Mouse (Mus musculus) ES-E14 (cell line): ENCODE measurements at regions not wholly inside any gene's neighbourhood (a gene's known extent, or its start where the extent isn't known, plus 50 kb on each side); places are given as distances from the start of the nearest gene placed in this dataset.

Source experiments
- DNase-seq: peaks from one replicate; pipeline ENCODE4 v3.0.0-alpha.2; 2013; ENCODE audit warnings: low read depth, low spot score
- H3K27ac ChIP-seq: 2 replicates; pipeline ENCODE4 v1.5.1; 2012; ENCODE audit warnings: low read depth, mild to moderate bottlenecking, low read length, moderate library complexity, mixed read lengths; ENCODE audit not compliant: poor library complexity, insufficient read depth, severe bottlenecking
- H3K36me3 ChIP-seq: 2 replicates; pipeline ENCODE4 v1.6.1; 2012; ENCODE audit warnings: mild to moderate bottlenecking, low read length, moderate library complexity, mixed read lengths; ENCODE audit not compliant: control insufficient read depth, poor library complexity, insufficient read depth, severe bottlenecking
- H3K4me1 ChIP-seq, 2 experiments: fragments of 150-350 bp in 1 of 2; sonication (generic) in 1 of 2; 2 replicates each; pipeline ENCODE4 v1.6.1; 2012; ENCODE audit warnings: low read length in 2 of 2, mild to moderate bottlenecking in 1 of 2, mixed read lengths in 1 of 2; ENCODE audit not compliant: control insufficient read depth in 2 of 2, insufficient read depth in 2 of 2, poor library complexity in 1 of 2
- H3K4me3 ChIP-seq, 2 experiments: fragments of 150-350 bp in 1 of 2; sonication (generic) in 1 of 2; 2 replicates each; pipeline ENCODE4 v1.5.1; 2012; ENCODE audit warnings: low read length in 2 of 2, low read depth in 1 of 2, mild to moderate bottlenecking in 1 of 2, mixed read lengths in 1 of 2; ENCODE audit not compliant: insufficient read depth in 1 of 2, poor library complexity in 1 of 2, severe bottlenecking in 1 of 2
- H3K9ac ChIP-seq: 2 replicates; pipeline ENCODE4 v1.6.1; 2012; ENCODE audit warnings: low read depth, mild to moderate bottlenecking, low read length, mixed read lengths; ENCODE audit not compliant: poor library complexity, insufficient read depth, severe bottlenecking
- H3K9me3 ChIP-seq: fragments of 150-350 bp; sonication (generic); 2 replicates; pipeline ENCODE4 v1.6.1; 2012; ENCODE audit warnings: low read depth, mild to moderate bottlenecking, low read length; ENCODE audit not compliant: control insufficient read depth, insufficient read depth
- CHD2 ChIP-seq: IDR thresholded peaks from 2 replicates; pipeline ENCODE4 v1.6.1; 2014; ENCODE audit warnings: mild to moderate bottlenecking, low read depth, low read length, inconsistent platforms
- HCFC1 ChIP-seq: IDR thresholded peaks from 2 replicates; pipeline ENCODE4 v1.6.1; 2012; ENCODE audit warnings: low read length, inconsistent platforms, borderline replicate concordance; ENCODE audit not compliant: insufficient read depth
- MAFK ChIP-seq: IDR thresholded peaks from 2 replicates; pipeline ENCODE4 v1.6.1; 2014; ENCODE audit warnings: mild to moderate bottlenecking, low read depth, low read length, inconsistent platforms; ENCODE audit not compliant: insufficient read depth
- ZC3H11A ChIP-seq: IDR thresholded peaks from 2 replicates; pipeline ENCODE4 v1.6.1; 2012; ENCODE audit warnings: low read depth, mild to moderate bottlenecking, inconsistent platforms, low read length, borderline replicate concordance
- ZNF384 ChIP-seq: IDR thresholded peaks from 2 replicates; pipeline ENCODE4 v1.6.1; 2012; ENCODE audit warnings: low read depth, low read length, inconsistent platforms
- in situ Hi-C, 2 experiments: fragments of 600-800 bp; cut with MboI; formaldehyde crosslinking; loops; one replicate each; pipeline ENCODE4 v1.15.1; 2025; ENCODE audit warnings: low sequenced_read_pairs in 2 of 2, inconsistent platforms in 1 of 2; ENCODE audit not compliant: unreplicated experiment in 2 of 2

DNA sequence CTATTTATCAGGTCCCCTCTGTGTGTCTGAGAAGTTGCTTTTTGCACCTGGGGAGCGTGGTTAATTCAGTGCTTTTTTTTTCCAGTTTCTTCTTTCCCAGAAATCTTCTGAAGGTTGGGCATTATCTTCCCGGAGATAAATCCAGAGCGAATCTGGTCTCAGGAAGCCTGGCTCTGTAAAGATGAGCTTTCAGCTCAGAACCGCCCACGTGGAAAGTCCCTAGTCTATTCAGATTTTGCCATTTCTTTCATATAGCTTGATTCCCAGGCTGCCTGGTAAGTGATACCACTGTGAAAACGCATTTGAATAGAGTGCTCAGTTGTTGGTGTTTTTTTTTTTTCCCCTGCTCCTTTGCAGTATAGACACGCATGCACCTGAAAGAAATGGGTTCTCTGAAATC, 100.3 kb upstream of the Poc5 start:
- H3K4me1 ChIP-seq, result no peaks in the 10 kb centered on the region
- H3K9me3 ChIP-seq, result no peaks in the 10 kb centered on the region
- no peak overlapping the region for H3K9ac ChIP-seq
- no peak for DNase-seq
- H3K27ac ChIP-seq, result no peak overlapping the region
- H3K36me3 ChIP-seq, result no peaks in the 10 kb centered on the region
- in situ Hi-C loops, result no loop called here
- TF ChIP-seq ZC3H11A (no peak), HCFC1 (no peak), CHD2 (no peak), MAFK (no peak), ZNF384 (no peak)
- no peak overlapping the region for H3K4me3 ChIP-seq

DNA sequence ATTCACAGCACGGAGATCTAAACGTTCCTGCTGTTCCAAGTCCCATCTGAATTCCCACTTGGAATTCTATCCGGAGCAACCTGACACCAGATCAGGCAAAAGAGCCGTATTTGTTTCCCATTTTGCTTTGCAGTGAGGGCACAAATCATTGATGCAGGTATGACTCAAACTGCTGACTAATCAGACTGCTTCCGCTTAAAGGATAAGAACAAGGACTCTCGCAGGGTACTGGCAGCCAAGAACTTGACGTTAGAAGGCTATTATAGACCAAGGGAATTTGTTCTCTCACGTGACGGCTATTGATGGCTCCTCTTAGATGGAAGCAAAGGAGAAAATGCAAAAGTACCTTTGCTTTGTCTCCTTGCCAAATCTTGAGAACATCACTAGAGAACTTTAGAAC, 118.1 kb upstream of the Poc5 start:
- DNase-seq, result no peak
- in situ Hi-C loops, result no loop called here
- H3K36me3 ChIP-seq, result no peaks in the 10 kb centered on the region
- H3K4me1 ChIP-seq, result no peaks in the 10 kb centered on the region
- no peak overlapping the region for H3K9ac ChIP-seq
- no peaks in the 10 kb centered on the region for H3K9me3 ChIP-seq
- no peak overlapping the region for H3K27ac ChIP-seq
- H3K4me3 ChIP-seq, result no peak overlapping the region
- TF ChIP-seq ZNF384 (no peak), MAFK (no peak)

DNA sequence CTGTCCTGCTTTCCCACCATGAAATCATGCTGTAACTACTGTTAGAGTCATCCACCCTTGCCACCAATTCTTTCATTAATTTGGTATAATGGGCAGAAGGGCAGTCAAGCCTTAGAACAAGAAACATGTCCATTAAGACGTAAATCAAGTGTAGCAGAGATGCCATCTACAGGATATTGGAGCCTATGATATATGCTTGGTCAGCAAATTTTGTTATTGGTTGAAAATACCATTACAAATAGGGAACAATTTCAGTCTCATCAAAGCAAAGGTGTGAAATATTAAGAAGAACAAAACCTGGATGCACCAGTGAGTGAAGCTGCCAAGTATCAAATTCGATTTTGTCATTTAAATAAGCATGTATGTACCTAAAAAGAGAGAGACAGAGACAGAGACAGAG, 123.6 kb upstream of the Sv2c start:
- in situ Hi-C loops, result no loop called here
- TF ChIP-seq MAFK (peak; percentile 85), ZC3H11A (no peak)
- no peak overlapping the region for H3K9ac ChIP-seq
- no peaks in the 10 kb centered on the region for H3K4me1 ChIP-seq
- DNase-seq, result no peak
- no peaks in the 10 kb centered on the region for H3K9me3 ChIP-seq
- no peak overlapping the region for H3K4me3 ChIP-seq
- H3K27ac ChIP-seq, result no peak overlapping the region
- H3K36me3 ChIP-seq, result no peaks in the 10 kb centered on the region

DNA sequence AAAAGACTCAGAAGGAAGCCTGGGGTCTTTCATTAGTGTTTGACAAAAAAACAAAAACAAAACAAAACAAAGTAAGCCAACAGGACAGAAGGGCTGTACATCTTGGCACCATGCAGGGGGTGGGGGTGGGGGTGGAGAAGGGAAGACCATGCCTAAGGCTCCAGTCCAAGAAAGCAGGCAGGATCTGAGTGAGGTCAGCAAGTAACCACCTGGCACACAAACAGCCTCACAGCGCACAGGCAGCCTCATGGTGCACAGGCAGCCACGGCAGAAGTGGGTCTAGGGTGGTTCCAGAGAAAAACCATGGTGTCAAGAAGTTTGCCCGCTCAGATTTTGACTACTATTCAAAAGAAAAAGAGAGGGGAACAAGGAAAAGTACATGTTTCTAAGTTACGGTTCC, 122.0 kb upstream of the Sv2c start:
- in situ Hi-C loops, result no loop called here
- no peak overlapping the region for H3K4me3 ChIP-seq
- TF ChIP-seq CHD2, result no peak
- no peak for TF ChIP-seq ZC3H11A
- TF ChIP-seq ZNF384, result no peak
- no peak for TF ChIP-seq MAFK
- no peak for TF ChIP-seq HCFC1

DNA sequence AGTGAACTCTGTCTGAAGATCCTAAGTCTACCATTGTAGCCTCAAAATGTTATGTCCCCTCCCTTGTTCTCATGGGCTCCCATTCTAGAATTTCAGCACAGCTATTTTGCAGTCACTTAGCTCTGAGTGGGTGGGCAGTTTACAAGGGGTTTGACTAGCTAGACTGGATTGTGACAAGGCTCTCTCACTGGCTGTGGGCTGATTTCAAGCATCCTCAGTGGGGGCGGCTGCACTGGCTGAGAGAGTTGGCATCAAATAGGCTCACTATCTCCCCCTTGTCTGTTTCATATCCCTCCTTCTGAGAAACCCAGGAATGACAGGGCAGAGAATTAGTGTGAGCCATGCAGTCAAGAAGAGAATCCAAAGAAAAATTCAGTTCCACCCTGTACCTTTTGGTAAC, 88.4 kb upstream of the Sv2c start:
- no peaks in the 10 kb centered on the region for H3K36me3 ChIP-seq
- H3K4me1 ChIP-seq, result no peaks in the 10 kb centered on the region
- in situ Hi-C loops, result no loop called here
- H3K4me3 ChIP-seq, result no peak overlapping the region
- no peak overlapping the region for H3K27ac ChIP-seq
- TF ChIP-seq ZNF384, result no peak
- no peak for TF ChIP-seq MAFK
- no peak for TF ChIP-seq HCFC1
- TF ChIP-seq CHD2, result no peak
- no peak for TF ChIP-seq ZC3H11A
- DNase-seq, result no peak
- no peak overlapping the region for H3K9ac ChIP-seq
- H3K9me3 ChIP-seq, result no peaks in the 10 kb centered on the region

More for the DNA sequence above, 122.0 kb upstream of the Sv2c start:
- no peaks in the 10 kb centered on the region for H3K4me1 ChIP-seq
- H3K27ac ChIP-seq, result no peak overlapping the region
- H3K36me3 ChIP-seq, result no peaks in the 10 kb centered on the region
- no peaks in the 10 kb centered on the region for H3K9me3 ChIP-seq
- no peak for DNase-seq
- no peak overlapping the region for H3K9ac ChIP-seq
